Mouse (Mus musculus) kidney, postnatal 14 days (tissue): ENCODE measurements at regions not wholly inside any gene's neighbourhood (a gene's known extent, or its start where the extent isn't known, plus 50 kb on each side); places are given as distances from the start of the nearest gene placed in this dataset.
"Not testable (repeated sequence)": the region's sequence is repeated elsewhere in the genome, so short reads cannot be mapped to it uniquely, and the experiment has no call there.

ENCODE experiments used
- DNase-seq: peaks from one replicate; pipeline ENCODE4 v3.0.0; 2022; ENCODE audit warnings: mixed read lengths

- not testable (repeated sequence) for DNase-seq
These were observed 214.4 kb upstream of the Klf3 start for GRCm38 (mm10) chr5:64588768-64589167.

- DNase-seq: no peak
These were observed 213.2 kb upstream of the Klf3 start for GRCm38 (mm10) chr5:64590036-64590435.

GRCm38 (mm10) chr5:64590747-64591146 is 212.4 kb upstream of the Klf3 start:
- DNase-seq: no peak

GRCm38 (mm10) chr5:64591792-64592191 is 211.4 kb upstream of the Klf3 start:
- no peak for DNase-seq

GRCm38 (mm10) chr5:64595220-64595619 is 208.0 kb upstream of the Klf3 start:
- no peak for DNase-seq

GRCm38 (mm10) chr5:64595751-64596344 is 207.3 kb upstream of the Klf3 start:
- DNase-seq: no peak

- DNase-seq: no peak
These were observed 206.2 kb upstream of the Klf3 start for GRCm38 (mm10) chr5:64597021-64597420.

GRCm38 (mm10) chr5:64597451-64597850 is 205.7 kb upstream of the Klf3 start:
- no peak for DNase-seq

GRCm38 (mm10) chr5:64598606-64599005 is 204.6 kb upstream of the Klf3 start:
- DNase-seq: peak; percentile 51

- DNase-seq: no peak
These were observed 204.2 kb upstream of the Klf3 start for GRCm38 (mm10) chr5:64599015-64599414.

- peak; percentile 54 for DNase-seq
These were observed 203.3 kb upstream of the Klf3 start for GRCm38 (mm10) chr5:64599865-64600288.

GRCm38 (mm10) chr5:64600392-64600791 is 202.8 kb upstream of the Klf3 start:
- no peak for DNase-seq

- no peak for DNase-seq
These were observed 202.4 kb upstream of the Klf3 start for GRCm38 (mm10) chr5:64600811-64601210.

GRCm38 (mm10) chr5:64601285-64601684 is 201.9 kb upstream of the Klf3 start:
- no peak for DNase-seq

- no peak for DNase-seq
These were observed 201.4 kb upstream of the Klf3 start for GRCm38 (mm10) chr5:64601832-64602231.

GRCm38 (mm10) chr5:64602356-64602936 is 200.7 kb upstream of the Klf3 start:
- peak; percentile 50 for DNase-seq

- peak; percentile 45 for DNase-seq
These were observed 200.0 kb upstream of the Klf3 start for GRCm38 (mm10) chr5:64602996-64603755.

GRCm38 (mm10) chr5:64605171-64605570 is 198.0 kb upstream of the Klf3 start:
- no peak for DNase-seq

- DNase-seq: peak; percentile 47
These were observed 197.2 kb upstream of the Klf3 start for GRCm38 (mm10) chr5:64605991-64606390.

- no peak for DNase-seq
These were observed 193.7 kb upstream of the Klf3 start for GRCm38 (mm10) chr5:64609378-64610087.

- no peak for DNase-seq
These were observed 193.0 kb upstream of the Klf3 start for GRCm38 (mm10) chr5:64610146-64610545.

GRCm38 (mm10) chr5:64610562-64611405 is 192.4 kb upstream of the Klf3 start:
- peak; percentile 93 for DNase-seq
